Mouse (Mus musculus) gastrocnemius, postnatal 25 days (tissue): ENCODE measurements around the gene H2-K1. TPM values are rescaled to one million over a fixed set of nuclear protein-coding genes. Genes with fewer than 3 reads are reported as not detected.
"Not testable (repeated sequence)": the region's sequence is repeated elsewhere in the genome, so short reads cannot be mapped to it uniquely, and the experiment has no call there.

Experiments used
- DNase-seq: peaks from one replicate; pipeline ENCODE4 v3.0.0; 2022
- total RNA-seq, 2 experiments: library from RNA; stranded (reverse); gene quantifications; 1 replicate in 1 of 2; 2 replicates in 1 of 2; pipeline ENCODE4 v1.2.3; 2021

H2-K1 gene
- total RNA-seq, 2 experiments from 2014 or later, result 22.8 to 48.2 TPM

GRCm38 (mm10) chr17:34026917-34027655 lies 26.9 kb upstream of the H2-K1 start:
- DNase-seq, result peak; percentile 35

GRCm38 (mm10) chr17:34026221-34026620 lies 26.1 kb upstream of the H2-K1 start:
- DNase-seq, result peak; percentile 7

GRCm38 (mm10) chr17:34025756-34026151 lies 25.6 kb upstream of the H2-K1 start:
- DNase-seq, result peak; percentile 10

DNA sequence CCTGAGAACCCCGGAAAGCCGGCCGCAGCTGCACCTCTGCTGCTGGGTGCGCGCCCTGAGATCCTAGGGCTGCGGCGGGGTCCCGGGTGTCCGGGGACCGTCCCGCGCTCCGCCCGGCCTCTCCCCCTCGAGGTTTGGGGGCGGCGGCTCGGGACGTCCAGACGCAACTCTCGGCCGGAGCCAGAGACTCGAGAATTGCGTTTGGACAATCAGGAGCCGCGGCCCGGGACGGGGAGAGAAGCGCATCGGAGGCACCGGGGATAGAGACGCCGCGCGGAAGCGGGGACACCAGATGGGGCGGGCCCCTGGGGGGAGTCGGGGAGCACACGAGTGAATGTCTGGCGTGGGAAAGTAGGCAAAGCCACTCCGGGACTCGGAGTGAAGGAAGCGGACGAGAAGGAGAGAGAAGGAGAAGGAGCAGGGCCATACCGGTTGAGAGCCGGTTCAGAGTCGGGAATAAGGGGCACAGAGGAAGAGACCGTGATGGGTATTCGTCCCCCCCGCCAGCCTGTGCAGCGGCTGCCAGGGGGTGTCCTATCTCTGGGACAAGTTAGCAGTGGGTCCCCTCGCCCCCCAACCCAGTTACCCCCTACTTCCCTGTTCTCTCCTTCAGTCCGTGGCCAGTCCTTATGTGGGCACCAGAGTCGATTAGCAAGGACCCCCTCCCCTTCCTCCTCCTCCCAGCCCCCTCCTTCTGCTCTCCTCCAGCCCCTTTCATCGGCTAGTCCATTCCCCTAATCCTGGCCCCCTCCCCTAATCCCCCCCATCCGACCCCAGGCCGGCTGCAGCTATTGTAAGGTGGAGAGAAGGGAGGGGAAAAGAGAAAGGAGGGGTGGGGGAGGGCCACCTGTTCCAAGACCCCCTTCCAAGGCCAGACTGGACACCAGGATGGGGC lies 25.0 kb upstream of the H2-K1 start:
- DNase-seq, result peak; percentile 9

DNA sequence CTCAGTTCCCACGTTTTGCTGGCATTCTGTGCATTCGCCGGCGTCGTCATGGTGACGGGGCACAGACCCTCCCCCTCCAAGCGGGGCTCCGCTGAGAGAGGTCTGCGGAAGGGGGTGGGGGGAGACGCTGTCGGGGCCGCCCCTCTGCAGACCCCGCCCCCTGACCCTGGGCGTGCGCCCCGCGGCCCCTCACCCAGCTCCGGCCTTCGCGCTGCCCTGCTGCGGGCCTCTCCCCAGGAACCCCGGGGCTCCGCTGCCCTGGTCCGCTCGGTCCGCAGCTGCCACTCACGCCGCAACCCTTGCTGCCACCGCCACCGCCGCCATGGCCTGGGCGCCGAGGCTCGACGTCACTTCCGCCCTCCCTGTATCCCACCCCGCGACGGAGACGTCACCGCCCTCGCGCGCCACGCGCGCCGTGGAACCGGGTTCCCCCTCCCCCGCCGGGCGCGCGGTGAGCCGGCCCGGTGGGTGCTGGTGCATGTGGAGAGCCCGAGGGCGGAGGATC lies 24.2 kb upstream of the H2-K1 start, which contains the start of gene Ring1:
TSS of gene Ring1 (minus strand) at position 364 of the 505 bp plus-strand sequence.
- DNase-seq, result peak; percentile 85

GRCm38 (mm10) chr17:34023678-34024077 lies 23.5 kb upstream of the H2-K1 start:
- DNase-seq, result no peak

DNA sequence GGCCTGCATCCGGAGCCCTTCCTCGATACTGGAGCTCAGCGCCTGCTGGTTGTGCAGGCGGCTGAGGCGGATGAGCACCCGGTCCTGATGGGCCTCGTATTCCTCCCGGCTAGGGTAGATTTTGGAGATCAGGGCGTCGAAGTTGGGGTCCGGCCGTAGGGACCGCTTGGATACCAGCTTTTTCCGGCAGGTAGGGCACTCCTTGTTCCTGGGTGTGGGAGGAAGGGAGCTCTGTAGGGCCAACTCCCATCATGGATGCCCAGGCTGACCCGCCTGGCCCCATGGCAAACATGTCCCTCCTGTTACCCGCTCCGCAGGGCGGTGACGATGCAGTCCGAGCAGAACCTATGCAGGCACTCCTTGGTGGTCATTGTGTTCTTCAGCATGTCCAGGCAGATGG lies 22.8 kb upstream of the H2-K1 start:
- DNase-seq, result no peak

- peak; percentile 6 for DNase-seq
Observed at GRCm38 (mm10) chr17:34022414-34022783, 22.3 kb upstream of the H2-K1 start.

DNA sequence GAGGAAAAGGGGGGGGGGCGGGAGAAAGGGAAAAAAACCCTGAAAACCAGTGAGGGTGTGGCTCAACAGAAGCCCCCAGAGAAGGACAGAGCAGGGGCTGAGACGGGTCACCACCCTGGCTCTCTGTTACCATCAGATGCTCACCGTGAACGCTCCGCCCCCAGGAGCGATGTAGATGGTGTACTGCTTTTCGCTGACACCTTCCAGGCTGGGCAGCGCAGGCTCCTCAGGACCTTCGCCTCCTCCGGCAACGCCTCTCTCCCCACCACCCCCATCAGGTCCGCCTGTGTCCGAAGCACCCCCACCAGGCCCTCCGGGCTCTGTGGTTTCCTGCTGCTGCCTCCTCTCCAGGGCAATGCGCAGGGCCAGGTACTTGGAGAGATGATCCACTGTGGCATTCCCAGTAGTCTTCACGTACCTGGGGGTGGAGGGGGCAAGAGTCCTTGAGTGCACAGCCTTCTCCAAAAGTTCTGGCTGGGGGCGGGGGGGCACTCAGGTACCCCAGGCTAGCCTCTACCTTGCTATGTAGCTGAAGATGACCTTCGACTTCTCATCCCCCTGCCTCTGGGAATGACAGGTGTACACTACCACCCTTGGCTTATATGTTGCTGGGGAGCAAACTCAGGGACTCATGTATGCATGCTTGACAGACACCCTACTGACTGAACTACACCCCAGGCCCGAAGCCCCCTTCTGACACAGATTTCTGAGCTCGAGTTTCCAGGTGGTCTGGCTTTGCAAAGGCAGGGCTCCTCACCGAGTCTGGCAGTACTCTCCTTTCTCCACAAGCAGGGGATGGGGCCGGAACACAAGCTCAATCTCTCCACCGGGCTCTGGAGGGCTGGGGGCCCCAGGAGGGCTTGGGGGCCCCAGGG lies 21.6 kb upstream of the H2-K1 start:
- no peak for DNase-seq

DNA sequence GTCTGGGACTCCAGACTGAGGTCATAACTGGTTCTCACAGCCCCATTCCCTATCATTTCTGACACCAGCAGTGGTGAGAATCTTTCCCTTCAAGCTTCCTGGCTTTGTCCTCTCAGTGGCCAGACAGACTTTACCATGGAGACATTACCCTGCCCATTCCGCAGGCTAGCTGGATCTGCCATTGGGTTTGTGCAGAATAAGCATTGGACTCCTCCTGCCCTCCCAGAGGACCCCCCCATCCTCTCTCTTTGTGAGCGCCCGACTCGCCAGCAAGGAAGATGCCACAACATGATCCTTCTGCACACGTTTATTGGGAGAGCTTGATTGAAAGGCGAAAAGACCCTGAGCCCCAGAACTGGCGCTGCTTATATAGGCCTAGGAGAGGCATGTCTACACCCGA lies 13.3 kb upstream of the H2-K1 start:
- DNase-seq, result no peak

GRCm38 (mm10) chr17:34010156-34010555 lies 10.0 kb upstream of the H2-K1 start:
- no peak for DNase-seq

- DNase-seq, result no peak
Observed at GRCm38 (mm10) chr17:34006570-34006969, 6.4 kb upstream of the H2-K1 start.

DNA sequence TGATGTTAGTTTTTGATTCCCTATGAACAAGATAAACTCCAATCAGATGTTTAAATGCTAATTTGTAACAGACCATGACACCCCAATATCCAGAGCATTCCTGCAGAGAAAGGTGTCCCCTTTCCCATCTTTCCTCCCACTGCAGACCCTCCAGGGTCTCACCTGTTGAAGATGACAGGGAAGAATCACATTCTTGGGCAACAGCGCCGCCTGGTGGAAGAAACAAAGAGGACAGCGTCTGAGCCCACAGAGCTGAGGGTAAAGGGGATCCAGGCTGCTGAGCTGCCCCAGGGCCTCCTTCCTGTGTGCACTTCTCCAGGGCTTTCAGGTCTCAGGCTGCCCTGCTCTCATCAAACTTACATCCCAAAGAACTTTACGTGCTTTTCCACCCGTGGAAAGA lies 3.3 kb upstream of the H2-K1 start:
- no peak for DNase-seq

DNA sequence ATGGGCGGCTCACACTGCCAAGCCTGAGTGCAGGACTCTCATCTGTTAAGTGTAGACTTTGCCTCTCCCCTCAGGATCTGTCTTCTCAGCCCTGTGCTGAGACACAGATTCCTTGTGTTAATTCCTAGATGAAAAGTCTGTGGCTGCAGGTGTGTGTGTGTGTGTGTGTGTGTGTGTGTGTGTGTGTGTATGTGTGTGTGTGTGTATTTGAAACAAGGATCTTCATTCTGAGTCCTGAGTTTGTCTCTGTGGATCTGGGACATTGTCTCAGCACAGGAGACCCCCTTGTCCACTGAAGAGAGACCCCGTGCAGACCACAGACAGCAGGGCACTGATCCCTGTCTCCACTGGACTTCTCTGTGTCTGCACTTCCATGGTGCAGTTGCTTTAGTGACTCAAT lies 649 bp upstream of the H2-K1 start:
- DNase-seq, result not testable (repeated sequence)

DNA sequence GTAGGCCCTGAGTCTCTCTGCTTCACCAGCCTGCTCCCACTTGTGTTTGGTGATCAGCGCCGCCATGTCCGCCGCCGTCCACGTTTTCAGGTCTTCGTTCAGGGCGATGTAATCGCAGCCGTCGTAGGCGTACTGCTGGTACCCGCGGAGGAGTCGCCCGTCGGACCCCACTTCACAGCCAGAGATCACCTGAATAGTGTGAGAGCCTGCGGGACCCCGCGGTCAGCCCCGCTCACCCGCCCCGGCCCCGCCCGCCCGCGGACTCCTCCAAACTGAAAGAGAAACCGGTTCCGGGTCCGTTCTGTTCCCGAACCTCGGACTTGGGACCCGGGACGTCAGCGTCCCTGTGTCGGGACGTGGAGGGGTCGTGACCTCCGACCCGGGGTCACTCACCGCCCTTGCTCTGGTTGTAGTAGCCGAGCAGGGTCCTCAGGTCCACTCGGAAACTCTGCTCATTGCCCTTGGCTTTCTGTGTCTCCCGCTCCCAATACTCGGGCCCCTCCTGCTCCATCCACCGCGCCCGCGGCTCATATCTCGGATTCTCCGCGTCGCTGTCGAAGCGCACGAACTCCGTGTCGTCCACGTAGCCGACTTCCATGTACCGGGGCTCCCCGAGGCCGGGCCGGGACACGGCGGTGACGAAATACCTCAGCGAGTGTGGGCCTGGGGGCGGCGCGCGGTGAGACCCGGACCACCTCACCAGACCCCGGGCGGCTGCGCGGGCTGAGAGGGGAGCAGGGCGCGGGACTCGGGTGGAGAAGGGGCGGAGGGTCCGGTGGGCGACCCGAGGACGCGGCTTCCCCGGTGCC lies 602 bp downstream of the H2-K1 start:
- DNase-seq, result no peak

DNA sequence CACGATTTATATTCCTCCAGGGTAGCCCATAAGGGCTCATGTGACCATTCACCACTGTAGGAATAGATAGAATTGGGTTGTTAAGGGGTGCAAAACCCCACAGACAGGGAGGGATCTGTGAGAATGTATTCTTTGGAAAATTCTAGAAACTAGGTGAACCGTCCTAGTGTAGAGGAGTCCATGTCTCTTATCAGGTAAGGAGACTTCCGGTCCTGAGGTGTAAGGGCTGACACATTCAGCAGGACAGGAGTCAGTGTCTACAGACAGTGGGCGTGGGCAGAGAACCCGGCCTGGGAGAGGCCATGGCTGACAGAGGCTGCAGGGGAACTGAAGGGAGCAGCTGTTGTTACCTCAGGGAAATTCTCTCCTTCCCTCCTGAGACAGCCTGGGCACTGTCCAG lies 1.4 kb downstream of the H2-K1 start:
- not testable (repeated sequence) for DNase-seq

DNA sequence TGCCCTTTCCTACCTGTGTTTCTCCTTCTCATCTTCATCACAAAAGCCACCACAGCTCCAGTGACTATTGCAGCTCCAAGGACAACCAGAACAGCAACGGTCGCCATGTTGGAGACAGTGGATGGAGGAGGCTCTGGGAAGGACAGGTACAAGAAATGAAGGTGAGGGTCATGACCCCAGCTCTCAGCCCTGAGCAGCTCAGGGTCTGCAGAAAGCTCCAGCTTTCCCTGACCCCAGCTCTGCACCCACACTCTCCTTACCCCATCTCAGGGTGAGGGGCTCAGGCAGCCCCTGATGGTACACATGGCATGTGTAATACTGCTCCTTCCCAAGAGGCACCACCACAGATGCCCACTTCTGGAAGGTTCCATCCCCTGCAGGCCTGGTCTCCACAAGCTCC lies 3.1 kb downstream of the H2-K1 start:
- DNase-seq, result not testable (repeated sequence)

GRCm38 (mm10) chr17:33995651-33996050 lies 4.5 kb downstream of the H2-K1 start:
- no peak for DNase-seq

- no peak for DNase-seq
Observed at GRCm38 (mm10) chr17:33994959-33995358, 5.2 kb downstream of the H2-K1 start.

DNA sequence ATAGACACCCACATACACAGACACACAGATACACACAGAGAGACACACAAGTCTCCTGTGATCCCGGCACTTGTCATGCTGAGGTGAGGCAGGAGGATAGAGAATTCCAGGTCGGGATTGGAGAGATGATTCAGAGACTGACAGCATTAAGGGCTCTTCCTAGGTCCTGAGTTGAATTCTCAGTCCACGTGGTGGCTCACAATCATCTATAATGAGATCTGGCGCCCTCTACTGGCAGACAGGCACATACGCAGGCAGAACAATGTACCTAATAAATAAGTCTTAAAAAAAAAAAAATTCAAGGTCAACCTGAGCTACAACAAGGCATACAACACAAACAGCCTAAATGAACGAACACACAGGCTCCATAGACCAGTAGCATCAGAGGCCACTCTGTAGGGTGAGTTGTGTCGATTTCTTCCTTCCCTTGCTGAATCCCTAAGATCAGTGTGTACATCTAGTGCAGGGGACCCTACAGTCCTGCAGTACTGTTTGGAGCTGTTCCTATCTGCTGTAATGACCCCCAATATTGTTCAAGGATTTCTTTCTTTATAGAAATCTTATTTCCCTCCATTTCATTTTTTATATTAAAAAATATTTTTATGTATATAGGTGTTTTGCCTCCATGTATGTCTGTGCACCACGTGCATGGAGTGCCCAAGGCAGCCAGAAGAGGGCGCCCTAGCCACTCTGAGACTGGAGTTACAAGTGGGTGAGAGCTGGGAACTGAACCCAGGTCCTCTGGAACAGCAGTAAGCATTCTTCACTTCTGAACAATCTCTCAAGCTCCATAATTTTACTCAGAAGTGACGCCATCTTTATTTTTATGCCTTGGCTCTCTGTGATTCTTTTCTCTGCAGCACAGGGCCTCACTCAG lies 8.1 kb downstream of the H2-K1 start:
- no peak for DNase-seq
